Mouse (Mus musculus): Measurements from ENCODE around the gene Arhgef15. TPM values are rescaled to one million over a fixed set of nuclear protein-coding genes. Genes with fewer than 3 reads are reported as not detected.
"Not testable (repeated sequence)": the region's sequence is repeated elsewhere in the genome, so short reads cannot be mapped to it uniquely, and the experiment has no call there.

The Arhgef15 gene
- polyA plus RNA-seq, 1 experiment from 2014 or later, result 10.5 TPM

DNA sequence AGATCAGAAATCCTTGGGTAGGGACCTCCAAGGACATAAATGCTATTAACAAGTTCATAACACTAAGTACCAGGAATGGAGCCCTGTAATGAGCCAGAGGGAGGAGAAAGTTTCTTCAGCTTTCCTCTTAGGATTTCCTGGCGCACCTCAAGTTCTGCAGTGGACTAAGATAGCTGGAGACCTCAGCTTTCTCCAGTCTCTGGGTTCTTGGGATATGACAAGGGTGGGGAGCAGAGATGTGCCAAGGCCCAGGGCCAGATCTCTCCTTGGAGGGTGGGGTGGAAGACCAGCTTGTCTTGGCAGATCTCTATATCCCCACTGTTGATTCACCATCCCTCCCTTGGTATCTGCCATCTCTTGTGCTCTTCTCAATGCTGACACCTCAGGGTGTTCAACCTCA, 18.3 kb upstream of the Arhgef15 start:
- H3K36me3 ChIP-seq, result no peaks in the 10 kb centered on the region
- no peak overlapping the region for H3K4me3 ChIP-seq
- no peaks in the 10 kb centered on the region for H3K9me3 ChIP-seq
- peaks cover 27% of the 10 kb centered on the region for H3K4me1 ChIP-seq
- 72% methylated on average over 1 of the region's 1 CpGs for WGBS
- DNase-seq (ENCODE audit: low spot score), result no peak
- H3K27ac ChIP-seq, result no peak overlapping the region
- H3K27me3 ChIP-seq (ENCODE audit: insufficient read depth, poor library complexity, severe bottlenecking), result no peaks in the 10 kb centered on the region; the same call in 1 of the 2 replicates

DNA sequence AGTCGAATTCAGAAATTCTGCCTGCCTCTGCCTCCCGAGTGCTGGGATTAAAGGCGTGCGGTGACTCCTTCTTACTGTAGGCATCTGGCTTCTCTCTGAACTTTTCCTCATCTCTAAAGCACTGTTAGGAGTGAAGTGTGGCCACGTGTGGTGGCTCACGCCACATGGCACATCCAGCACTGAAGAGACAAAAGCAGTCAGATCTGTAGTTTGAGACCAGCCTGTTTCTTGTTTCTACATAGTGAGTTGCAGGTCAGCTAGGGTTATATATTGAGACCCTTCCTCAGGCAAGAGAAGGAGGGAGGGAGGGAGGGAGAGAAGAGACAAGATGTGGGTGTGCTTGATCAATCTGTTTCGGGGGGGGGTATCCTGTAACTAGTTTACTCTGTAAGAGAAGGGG, 17.8 kb upstream of the Arhgef15 start, which contains the start of gene Rangrf:
Rangrf (minus strand) TSS at position 101 of the 400 bp plus-strand sequence.
- no peaks in the 10 kb centered on the region for H3K36me3 ChIP-seq
- peaks cover 29% of the 10 kb centered on the region for H3K4me1 ChIP-seq
- H3K27ac ChIP-seq, result peak within 1 kb of the TSS; percentile 19; the same call in 1 of the 2 replicates
- no peaks in the 10 kb centered on the region for H3K9me3 ChIP-seq
- peaks cover 1% of the 10 kb centered on the region; the same call in 1 of the 2 replicates for H3K27me3 ChIP-seq (ENCODE audit: insufficient read depth, poor library complexity, severe bottlenecking)
- no peak for DNase-seq (ENCODE audit: low spot score)
- 69% methylated on average over 7 of the region's 7 CpGs for WGBS
- H3K4me3 ChIP-seq, result peak within 1 kb of the TSS; percentile 62

DNA sequence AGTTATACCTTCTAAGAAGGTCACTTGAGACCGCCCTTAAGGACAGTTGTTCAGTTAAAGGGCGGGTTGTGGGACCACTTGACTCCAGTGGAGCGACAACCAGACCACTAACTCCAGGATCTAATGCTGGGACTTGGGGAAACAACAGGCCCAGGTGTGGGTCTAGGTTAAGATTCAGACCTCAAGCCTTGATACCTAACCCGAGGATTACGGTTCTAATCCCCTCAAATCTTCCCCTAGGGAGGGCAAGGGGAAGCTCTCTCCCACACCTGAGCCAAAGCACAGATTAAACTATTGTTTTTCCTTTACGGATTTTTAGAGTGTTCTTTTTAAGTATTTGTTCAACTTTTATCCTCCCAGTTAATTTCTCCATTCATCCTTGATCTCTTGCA, 16.8 kb upstream of the Arhgef15 start:
- WGBS, result 30% methylated on average over 6 of the region's 6 CpGs
- no peaks in the 10 kb centered on the region for H3K36me3 ChIP-seq
- DNase-seq (ENCODE audit: low spot score), result no peak
- peak overlapping the region; percentile 62 for H3K4me3 ChIP-seq
- no peaks in the 10 kb centered on the region for H3K9me3 ChIP-seq
- H3K27ac ChIP-seq, result peak overlapping the region; percentile 19; the same call in 1 of the 2 replicates
- H3K27me3 ChIP-seq (ENCODE audit: insufficient read depth, poor library complexity, severe bottlenecking), result peaks cover 12% of the 10 kb centered on the region; the same call in 1 of the 2 replicates
- peaks cover 29% of the 10 kb centered on the region for H3K4me1 ChIP-seq

DNA sequence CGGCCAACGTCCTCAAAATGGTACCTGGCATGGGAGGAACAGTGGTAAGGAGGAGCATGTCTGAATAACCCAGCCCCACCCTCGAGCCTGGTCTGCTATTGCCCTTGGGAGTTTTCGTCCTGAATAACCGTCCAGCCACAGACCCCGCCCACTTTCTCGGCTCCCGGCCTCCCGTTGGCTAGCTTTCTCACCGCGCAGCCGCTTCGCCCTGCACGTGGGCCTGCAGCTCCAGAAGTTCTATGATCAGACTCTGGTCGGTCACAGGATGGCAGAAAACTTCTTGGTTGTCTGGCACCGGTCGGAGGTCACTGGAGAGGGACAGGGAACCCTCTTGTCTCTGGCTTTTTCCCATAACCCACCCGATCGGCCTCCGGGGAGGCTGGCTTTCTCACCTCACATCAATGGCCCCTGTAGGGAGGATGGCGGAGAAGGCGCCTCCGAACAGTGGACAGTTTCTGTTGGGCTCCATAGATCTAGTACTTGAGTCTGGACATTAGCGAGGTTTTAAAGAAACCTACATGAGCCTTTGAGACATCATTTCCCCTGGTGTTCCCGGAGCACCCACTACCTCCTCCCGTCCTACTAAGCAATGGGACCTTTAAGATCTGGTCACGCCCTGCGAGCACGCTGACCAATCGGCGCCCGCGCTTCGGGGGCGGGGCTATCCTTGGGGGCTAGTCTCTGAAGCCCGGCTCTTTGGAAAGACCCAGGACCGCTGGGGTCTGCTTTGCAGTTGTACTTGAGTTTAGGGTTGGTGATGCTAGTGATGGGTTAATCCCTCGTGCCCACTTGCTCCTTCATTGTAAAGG, 16.2 kb upstream of the Arhgef15 start:
- Histone ChIP-seq H3K27me3 (ENCODE audit: insufficient read depth, poor library complexity, severe bottlenecking) (peaks cover 18% of the 10 kb centered on the region; the same call in 1 of the 2 replicates), H3K4me1 (peaks cover 33% of the 10 kb centered on the region), H3K4me3 (peak overlapping the region; percentile 62), H3K27ac (peak overlapping the region; percentile 73)
- not testable (repeated sequence) for H3K36me3 ChIP-seq, H3K9me3 ChIP-seq
- WGBS, result under 1% methylated on average over 38 of the region's 38 CpGs
- DNase-seq (ENCODE audit: low spot score), result peak; percentile 94

DNA sequence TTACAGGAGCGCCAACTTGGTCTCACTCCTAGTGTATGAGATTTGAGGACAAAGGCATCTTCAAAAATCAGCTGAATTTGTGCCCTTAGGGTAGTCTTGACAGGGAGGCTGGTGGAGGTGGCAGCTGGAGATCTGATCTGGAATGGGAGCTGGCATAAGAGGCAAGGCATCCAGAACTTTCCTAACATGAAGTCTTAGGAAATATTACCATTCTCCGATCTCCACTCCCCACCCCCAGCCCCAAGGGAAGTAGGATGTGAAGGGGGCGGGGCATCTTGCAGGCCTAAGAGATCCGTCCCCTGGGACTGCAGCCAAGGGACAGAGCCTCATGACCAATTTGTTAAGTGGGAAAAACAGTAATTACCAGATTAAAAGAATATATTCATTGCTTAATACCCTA, 13.0 kb upstream of the Arhgef15 start:
- no peak for DNase-seq (ENCODE audit: low spot score)

DNA sequence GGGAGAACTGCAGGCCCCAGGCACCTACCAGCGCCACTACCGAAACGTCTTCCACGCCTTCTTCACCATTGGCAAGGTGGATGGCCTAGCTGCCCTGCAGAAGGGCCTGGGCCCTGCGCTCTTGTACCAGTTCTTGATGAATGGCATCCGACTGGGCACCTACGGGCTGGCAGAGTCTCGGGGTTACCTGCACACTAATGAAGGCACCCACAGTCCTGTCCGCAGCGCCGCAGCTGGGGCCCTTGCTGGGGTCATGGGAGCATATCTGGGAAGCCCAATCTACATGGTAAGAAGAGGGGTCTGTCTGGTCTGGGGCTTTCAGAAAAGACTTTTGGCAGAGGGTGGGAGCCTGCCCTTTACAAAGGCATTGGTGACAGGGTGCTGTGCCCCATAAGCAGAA, 11.5 kb upstream of the Arhgef15 start:
- peaks cover 44% of the 10 kb centered on the region for H3K4me1 ChIP-seq
- no peak overlapping the region for H3K27ac ChIP-seq
- H3K9me3 ChIP-seq, result no peaks in the 10 kb centered on the region
- WGBS, result 86% methylated on average over 11 of the region's 11 CpGs
- DNase-seq (ENCODE audit: low spot score), result no peak
- no peaks in the 10 kb centered on the region for H3K36me3 ChIP-seq
- peaks cover 19% of the 10 kb centered on the region; the same call in 1 of the 2 replicates for H3K27me3 ChIP-seq (ENCODE audit: insufficient read depth, poor library complexity, severe bottlenecking)
- H3K4me3 ChIP-seq, result no peak overlapping the region

More for the DNA sequence above, 13.0 kb upstream of the Arhgef15 start:
- Histone ChIP-seq H3K27ac (no peak overlapping the region), H3K4me3 (no peak overlapping the region), H3K36me3 (no peaks in the 10 kb centered on the region), H3K27me3 (ENCODE audit: insufficient read depth, poor library complexity, severe bottlenecking) (peaks cover 19% of the 10 kb centered on the region; the same call in 1 of the 2 replicates), H3K9me3 (no peaks in the 10 kb centered on the region), H3K4me1 (peaks cover 47% of the 10 kb centered on the region)
- WGBS, result 64% methylated on average over 4 of the region's 4 CpGs

DNA sequence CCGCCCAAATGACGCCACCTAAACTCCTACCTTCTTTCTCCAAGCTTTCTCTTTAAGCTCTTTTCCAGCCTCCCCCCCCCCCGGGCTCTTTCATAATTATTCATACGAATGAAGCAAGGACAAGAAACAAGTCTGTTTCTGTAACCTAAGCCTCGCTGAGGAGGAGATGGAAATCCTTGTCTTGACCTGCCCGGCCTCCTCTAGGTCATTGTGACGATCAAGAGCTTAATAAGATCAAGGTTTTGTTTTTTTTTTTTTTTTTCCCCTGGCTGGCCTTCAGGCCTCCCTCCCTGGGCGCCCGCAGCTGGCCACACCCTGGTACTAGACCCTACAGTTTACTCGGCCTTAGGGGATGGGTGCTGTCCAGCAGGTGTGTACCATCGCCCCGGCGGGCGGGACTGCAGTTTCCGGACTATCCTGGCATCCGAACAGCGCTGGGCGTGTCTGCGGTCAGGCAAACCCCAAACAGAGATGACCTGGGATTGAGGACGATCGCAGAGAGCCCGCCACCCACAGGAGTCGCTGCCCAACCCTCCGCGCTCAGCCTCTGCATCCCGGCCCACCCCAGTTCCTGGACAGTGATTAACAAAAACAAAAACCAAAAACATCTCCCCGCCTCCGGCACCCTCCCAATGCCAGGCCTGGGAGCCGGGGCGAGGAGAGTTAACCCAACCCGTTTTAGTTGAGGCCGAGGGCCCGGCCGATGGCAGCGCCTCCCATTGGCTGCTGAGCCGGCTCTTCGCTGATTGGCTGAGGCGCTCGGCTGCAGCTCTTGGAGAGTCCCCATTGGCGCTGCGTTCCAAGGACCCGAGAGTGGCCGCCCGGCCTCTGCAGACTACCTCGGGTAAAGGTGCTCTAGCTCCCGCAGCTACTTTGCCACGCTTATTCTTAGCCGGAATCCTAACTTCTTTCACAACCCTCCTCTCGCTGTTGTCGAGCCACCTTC, 10.3 kb upstream of the Arhgef15 start, which contains the start of gene Slc25a35:
Slc25a35 (plus strand) TSS at position 795 of the 946 bp plus-strand sequence.
- H3K4me1 ChIP-seq, result peaks cover 37% of the 10 kb centered on the region
- H3K9me3 ChIP-seq, result no peaks in the 10 kb centered on the region
- H3K36me3 ChIP-seq, result no peaks in the 10 kb centered on the region
- H3K4me3 ChIP-seq, result peak within 1 kb of the TSS; percentile 73
- H3K27ac ChIP-seq, result peak within 1 kb of the TSS; percentile 75
- peaks cover 19% of the 10 kb centered on the region; the same call in 1 of the 2 replicates for H3K27me3 ChIP-seq (ENCODE audit: insufficient read depth, poor library complexity, severe bottlenecking)
- DNase-seq (ENCODE audit: low spot score), result peak; percentile 94
- WGBS, result under 1% methylated on average over 50 of the region's 50 CpGs

DNA sequence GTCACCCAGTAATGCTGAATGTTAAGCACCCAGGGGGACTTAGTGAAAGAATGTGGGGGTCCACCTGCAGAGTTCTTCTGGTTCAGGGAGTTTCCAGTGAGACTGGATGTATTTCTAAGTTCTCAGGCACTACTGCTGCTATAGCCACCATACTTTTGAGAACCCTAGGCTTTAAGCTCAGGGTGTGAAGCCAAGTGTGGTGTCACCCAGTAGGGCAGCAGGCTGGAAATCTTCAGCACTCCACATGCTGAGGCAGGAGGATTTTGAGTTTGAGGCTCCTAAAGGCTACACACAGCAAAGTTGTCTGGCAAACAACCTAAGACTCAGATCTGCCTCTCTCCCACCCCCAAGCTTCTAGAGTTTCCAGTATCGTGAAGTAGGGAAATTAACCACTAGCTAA, 9.3 kb upstream of the Arhgef15 start:
- H3K36me3 ChIP-seq, result no peaks in the 10 kb centered on the region
- 53% methylated on average over 1 of the region's 1 CpGs for WGBS

DNA sequence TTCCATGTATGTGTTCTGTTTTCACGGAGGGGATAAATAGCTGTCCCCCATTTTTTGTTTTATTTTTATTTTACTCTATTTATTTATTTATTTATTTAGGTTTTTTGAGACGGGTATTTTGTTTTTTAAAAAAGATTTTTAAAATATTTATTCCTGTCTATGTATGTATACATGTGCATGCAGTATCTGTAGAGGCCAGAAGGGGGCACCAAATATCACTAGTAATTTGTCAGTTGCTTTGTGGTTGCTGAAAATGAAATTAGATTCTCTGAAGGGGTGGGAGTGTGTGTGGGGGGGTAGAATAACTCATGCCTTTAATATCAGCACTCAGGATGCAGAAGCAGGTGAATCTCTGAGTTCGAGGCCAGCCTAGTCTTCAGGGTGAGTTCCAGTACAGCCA, 8.6 kb upstream of the Arhgef15 start:
- no peaks in the 10 kb centered on the region for H3K36me3 ChIP-seq
- H3K27me3 ChIP-seq (ENCODE audit: insufficient read depth, poor library complexity, severe bottlenecking), result peaks cover 19% of the 10 kb centered on the region; the same call in 1 of the 2 replicates
- H3K9me3 ChIP-seq, result no peaks in the 10 kb centered on the region
- WGBS, result 26% methylated on average over 3 of the region's 3 CpGs
- peaks cover 22% of the 10 kb centered on the region for H3K4me1 ChIP-seq
- no peak for DNase-seq (ENCODE audit: low spot score)
- no peak overlapping the region for H3K4me3 ChIP-seq
- H3K27ac ChIP-seq, result no peak overlapping the region

More for the DNA sequence above, 9.3 kb upstream of the Arhgef15 start:
- Histone ChIP-seq H3K27me3 (ENCODE audit: insufficient read depth, poor library complexity, severe bottlenecking) (peaks cover 19% of the 10 kb centered on the region; the same call in 1 of the 2 replicates), H3K4me1 (peaks cover 29% of the 10 kb centered on the region), H3K9me3 (no peaks in the 10 kb centered on the region), H3K27ac (no peak overlapping the region), H3K4me3 (no peak overlapping the region)
- no peak for DNase-seq (ENCODE audit: low spot score)

DNA sequence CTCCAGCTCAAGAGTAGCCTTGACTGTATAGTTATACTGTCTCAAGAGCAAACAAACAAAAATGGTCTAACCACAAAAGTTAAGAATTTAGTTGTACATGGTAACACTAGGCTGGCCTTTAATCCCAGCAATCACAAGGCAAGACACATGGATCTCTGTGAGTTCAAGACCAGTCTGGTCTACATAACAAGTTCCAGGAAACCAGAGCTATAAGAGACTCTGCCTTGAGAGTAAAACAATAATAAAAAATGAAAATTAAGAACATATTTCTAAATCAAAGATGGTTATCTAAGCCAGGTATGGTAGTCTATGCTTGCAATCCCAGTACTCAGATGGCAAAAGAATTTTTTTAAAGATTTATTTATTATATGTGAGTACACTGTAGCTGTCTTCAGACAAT, 7.8 kb upstream of the Arhgef15 start:
- no peak for DNase-seq (ENCODE audit: low spot score)
- no peaks in the 10 kb centered on the region for H3K36me3 ChIP-seq
- H3K4me1 ChIP-seq, result peaks cover 17% of the 10 kb centered on the region
- H3K4me3 ChIP-seq, result no peak overlapping the region
- H3K9me3 ChIP-seq, result no peaks in the 10 kb centered on the region
- H3K27me3 ChIP-seq (ENCODE audit: insufficient read depth, poor library complexity, severe bottlenecking), result peaks cover 17% of the 10 kb centered on the region; the same call in 1 of the 2 replicates
- H3K27ac ChIP-seq, result no peak overlapping the region

DNA sequence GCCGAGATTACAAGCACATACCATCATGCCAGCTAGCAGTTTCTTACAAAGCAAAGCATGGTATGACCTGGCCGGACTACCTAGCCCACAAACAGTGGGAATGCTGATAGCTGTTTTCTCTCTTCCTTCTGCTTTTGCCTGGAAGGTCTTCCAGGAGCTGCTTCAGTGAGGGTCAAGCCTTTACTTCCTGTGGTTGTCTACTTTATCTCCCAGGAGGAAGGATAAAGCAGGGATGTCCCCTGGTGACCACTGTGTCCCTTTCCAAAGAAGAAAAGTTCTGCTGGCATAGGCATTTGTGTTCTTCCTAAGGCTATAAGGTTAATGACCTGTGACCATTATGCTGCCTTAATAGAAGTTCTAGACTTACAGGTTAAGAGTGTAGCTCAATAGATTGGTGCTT, 6.1 kb upstream of the Arhgef15 start:
- H3K36me3 ChIP-seq, result no peaks in the 10 kb centered on the region
- peaks cover under 1% of the 10 kb centered on the region; the same call in 1 of the 2 replicates for H3K27me3 ChIP-seq (ENCODE audit: insufficient read depth, poor library complexity, severe bottlenecking)
- H3K4me1 ChIP-seq, result peaks cover 13% of the 10 kb centered on the region
- no peak for DNase-seq (ENCODE audit: low spot score)
- no peaks in the 10 kb centered on the region for H3K9me3 ChIP-seq
- H3K27ac ChIP-seq, result no peak overlapping the region
- 68% methylated on average over 2 of the region's 2 CpGs for WGBS
- no peak overlapping the region for H3K4me3 ChIP-seq

DNA sequence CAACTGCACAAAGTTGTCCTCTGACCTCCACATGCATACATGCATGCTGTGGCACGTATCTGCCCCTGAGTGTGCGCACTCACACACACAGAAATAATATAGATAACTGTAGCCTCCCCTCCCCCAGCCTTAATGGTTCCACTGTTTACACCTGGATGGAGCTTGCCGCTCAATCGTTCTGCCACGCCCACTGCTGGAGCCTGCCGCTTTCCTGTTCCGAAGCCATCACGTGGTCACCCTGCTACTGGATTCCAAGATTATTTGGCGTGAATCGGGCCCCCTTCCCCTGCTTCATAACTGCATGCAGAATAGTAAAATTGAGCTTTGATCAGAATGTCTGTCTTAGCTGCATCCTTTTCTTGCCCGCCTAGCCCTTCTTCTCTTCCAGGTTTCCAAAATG, 4.9 kb upstream of the Arhgef15 start:
- H3K4me3 ChIP-seq; DNase-seq (ENCODE audit: low spot score); H3K4me1 ChIP-seq; H3K36me3 ChIP-seq; H3K27ac ChIP-seq; H3K9me3 ChIP-seq; H3K27me3 ChIP-seq (ENCODE audit: insufficient read depth, poor library complexity, severe bottlenecking): not testable (repeated sequence)
- WGBS, result 20% methylated on average over 11 of the region's 11 CpGs
